Mouse (Mus musculus) bone marrow macrophage, adult 2 months (primary cell): ENCODE results near the gene Pdf.

ENCODE experiments used
- CTCF ChIP-seq: IDR thresholded peaks from 2 replicates; pipeline ENCODE4 v1.5.1; 2012; ENCODE audit warnings: low read depth, mild to moderate bottlenecking, low read length, moderate library complexity
- POLR2A ChIP-seq: IDR thresholded peaks from 2 replicates; pipeline ENCODE4 v1.6.1; 2012; ENCODE audit warnings: mild to moderate bottlenecking, low read depth, low read length, borderline replicate concordance

GRCm38 (mm10) chr8:106999068-106999467 is 49.3 kb downstream of the Pdf start:
- TF ChIP-seq CTCF = no peak
- TF ChIP-seq POLR2A = no peak
